Mouse (Mus musculus) lung, postnatal 36 days (tissue): ENCODE results near the gene Cryzl1.

Source experiments
- DNase-seq: peaks from one replicate; pipeline ENCODE4 v3.0.0; 2022; ENCODE audit warnings: mixed read lengths

Gene Cryzl1

GRCm38 (mm10) chr16:91738505-91738904 lies 9.7 kb upstream of the Cryzl1 start:
- DNase-seq = no peak

DNA sequence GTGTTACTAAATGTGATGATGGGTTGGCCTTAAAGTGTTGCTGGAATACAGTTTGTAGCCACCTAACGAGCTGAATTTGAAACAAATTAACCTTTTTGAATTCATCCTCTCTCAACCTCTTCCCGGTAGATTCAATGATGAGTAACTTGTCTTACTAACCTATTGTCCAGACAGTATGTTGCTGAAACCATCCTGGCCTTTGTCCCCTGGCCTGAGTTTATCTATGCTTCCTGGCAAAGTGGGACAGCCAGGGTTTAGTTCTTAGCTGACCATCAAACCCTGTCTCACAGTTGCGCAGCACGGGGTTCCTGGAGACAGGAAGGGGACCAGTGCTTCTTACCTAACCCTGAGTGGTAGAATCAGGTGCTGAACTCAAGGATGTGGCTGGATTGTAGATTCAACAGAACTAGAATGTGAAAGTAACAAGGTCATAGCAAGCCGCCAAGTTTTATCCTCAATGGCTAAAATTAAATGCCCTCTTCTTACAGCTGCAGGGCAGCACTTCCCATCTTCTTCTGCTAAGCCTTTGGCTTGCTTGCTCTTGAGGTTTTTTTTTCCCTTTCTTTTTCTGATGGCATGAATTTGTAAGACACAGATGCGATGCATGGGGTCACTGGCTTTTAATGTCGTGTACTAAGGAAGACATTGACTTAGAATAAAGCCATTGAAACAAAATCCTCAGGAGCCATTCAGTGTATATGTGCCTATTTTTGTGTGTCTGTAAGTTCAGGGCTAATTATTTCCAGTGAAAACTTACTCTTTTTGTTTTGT lies 7.5 kb upstream of the Cryzl1 start:
- DNase-seq = no peak

DNA sequence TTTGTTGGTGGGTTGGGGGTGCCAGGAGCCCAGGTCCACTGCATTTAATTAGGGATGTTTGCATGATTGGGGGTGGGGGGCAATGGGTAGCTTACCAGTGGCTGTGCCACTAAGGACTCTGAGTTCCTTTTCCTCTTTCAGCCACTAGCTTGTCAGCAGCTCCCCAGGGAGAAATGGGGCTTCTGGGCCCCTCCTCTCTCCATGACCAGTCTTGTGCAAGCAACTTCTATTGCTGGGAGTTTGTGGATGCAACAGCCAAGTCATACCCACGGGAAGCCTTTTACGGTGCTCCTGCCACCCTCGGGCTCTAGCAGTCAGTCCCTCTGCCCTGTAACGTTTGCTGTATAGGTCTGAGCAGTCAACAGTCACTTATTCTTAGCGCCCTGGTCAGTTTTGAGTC lies 6.0 kb upstream of the Cryzl1 start:
- peak; percentile 21 for DNase-seq

- no peak for DNase-seq
Measured at GRCm38 (mm10) chr16:91732816-91733215, 4.0 kb upstream of the Cryzl1 start.

DNA sequence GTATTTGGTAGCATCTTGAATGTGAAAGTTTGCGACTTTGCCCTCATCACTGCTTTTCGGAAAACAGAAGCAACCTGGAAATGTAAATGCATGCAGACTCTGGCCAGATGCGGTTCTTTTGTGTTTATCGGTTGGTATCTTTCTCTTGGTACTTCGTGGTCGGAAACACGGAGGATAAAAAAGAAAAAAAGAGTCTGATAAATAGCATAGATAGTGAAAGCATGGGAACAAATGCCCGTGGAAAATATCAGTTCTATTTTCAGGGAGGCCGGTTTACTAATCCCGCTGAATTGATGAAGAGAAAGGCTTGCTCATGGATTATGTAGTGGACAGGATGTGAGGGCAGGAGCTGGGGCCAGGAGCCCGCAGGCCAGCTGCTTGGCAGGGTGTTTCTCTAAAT lies 1.7 kb upstream of the Cryzl1 start:
- no peak for DNase-seq

DNA sequence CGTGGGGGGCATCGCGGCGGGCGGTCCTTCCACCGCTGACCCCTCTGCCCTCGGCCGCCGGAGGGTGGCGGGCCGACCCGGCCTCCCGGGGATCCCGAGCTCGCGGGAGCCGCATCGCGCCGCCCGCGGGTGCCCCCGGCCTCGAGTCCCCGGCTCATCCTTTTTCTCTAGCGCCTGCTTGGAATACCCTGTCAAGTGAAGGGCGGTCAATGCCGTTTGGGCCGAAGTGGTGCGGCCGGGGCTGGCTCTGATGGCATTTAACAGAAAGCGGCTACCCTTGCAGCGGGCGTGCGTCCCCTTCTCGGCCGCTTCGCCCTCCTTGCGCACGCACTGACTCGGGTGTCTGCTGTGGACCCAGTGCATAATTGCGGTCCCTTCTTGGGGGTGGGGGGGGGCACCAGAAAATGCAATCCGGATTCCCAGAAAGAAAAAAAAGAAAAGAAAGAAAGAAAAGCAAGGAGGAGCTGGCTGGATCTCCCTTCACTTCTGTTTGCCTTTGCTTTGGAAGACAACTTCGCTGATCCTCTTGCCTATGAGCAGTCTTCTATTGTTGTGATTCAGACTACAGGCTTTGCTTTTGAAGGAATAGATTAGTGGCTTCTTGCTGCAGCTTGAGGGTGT lies 1.2 kb upstream of the Cryzl1 start:
- peak; percentile 18 for DNase-seq

- peak; percentile 99 for DNase-seq
Measured at GRCm38 (mm10) chr16:91729066-91729482, 299 bp upstream of the Cryzl1 start, which contains the start of gene Itsn1. Itsn1 (plus strand) TSS chr16:91729281.

DNA sequence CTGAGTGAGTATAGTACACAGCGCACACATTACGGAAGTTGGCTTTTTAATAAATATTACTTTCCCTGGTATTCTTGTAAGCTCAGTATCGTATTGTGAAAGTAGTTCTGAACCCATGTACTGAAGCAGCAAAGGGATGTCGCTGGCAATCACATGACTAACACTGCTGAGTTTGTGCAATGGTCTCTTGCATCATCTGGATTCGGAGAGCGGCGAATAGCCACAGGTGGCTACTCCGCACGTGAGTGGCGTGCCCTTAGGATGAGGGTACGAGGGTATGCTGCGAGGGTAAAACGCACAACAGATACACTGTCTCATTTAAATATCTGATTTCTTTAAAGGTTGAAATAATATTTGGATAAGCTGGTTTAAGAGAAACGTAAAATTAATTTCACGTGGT lies 1.3 kb downstream of the Cryzl1 start:
- DNase-seq = peak; percentile 76

GRCm38 (mm10) chr16:91724247-91724646 lies 4.5 kb downstream of the Cryzl1 start:
- peak; percentile 83 for DNase-seq

- DNase-seq = no peak
Measured at GRCm38 (mm10) chr16:91717399-91717798, 11.4 kb downstream of the Cryzl1 start.

- DNase-seq = peak; percentile 38
Measured at GRCm38 (mm10) chr16:91716927-91717349, 11.8 kb downstream of the Cryzl1 start.

- no peak for DNase-seq
Measured at GRCm38 (mm10) chr16:91710241-91710640, 18.5 kb downstream of the Cryzl1 start.

DNA sequence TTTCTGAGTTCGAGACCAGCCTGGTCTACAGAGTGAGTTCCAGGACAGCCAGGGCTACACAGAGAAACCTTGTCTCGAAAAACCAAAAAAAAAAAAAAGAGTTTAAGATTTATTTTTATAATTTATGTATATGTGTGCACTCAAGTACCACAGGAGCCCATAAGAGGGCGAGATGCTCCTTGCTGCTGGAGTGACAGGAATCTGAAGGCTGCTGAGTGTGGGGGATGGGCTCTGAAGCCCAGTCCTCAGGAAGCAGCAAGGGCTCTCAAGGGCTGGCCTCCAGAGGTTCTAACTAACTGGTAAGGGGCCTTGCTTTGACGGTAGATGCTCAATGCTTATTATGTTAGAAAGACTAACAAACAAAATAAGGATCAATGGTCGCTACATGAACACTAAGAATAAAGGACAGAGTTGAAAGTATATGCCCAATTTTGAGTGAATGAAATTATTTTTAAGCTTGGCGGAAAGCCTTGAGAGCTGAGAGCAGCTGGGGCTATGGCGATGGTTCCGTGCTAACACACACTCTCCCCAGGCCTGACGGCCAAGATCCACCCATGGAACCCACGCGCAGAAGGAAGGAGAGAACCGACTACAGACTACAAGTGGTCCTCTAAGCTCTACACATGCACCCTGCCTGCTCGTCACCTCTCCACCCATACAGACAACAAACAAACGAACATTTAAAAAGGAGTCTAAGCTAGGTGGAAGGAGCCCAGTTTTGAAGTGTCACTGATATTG lies 24.0 kb downstream of the Cryzl1 start:
- no peak for DNase-seq

GRCm38 (mm10) chr16:91702771-91703188 lies 26.0 kb downstream of the Cryzl1 start:
- DNase-seq = no peak

DNA sequence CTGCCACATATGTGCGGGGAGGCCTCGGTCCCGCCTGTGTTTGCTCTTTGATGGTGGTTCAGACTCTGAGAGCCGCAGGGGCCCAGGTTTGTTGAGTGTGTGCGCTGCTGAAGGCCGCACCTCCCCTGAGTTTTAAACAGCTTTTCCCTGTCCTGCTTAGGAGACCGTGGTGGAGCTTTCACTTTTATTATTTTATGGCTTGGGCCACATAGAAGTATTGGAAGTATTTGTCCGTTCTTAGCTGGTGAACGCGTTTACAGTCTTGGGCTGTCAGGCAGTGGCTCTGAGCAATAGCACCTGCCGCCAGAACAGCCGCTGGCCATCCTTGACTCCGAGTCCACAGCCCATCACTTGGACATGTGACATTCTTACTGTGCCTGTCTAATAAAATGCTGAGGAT lies 26.9 kb downstream of the Cryzl1 start:
- DNase-seq = peak; percentile 42

GRCm38 (mm10) chr16:91698995-91699394 lies 29.8 kb downstream of the Cryzl1 start:
- no peak for DNase-seq

DNA sequence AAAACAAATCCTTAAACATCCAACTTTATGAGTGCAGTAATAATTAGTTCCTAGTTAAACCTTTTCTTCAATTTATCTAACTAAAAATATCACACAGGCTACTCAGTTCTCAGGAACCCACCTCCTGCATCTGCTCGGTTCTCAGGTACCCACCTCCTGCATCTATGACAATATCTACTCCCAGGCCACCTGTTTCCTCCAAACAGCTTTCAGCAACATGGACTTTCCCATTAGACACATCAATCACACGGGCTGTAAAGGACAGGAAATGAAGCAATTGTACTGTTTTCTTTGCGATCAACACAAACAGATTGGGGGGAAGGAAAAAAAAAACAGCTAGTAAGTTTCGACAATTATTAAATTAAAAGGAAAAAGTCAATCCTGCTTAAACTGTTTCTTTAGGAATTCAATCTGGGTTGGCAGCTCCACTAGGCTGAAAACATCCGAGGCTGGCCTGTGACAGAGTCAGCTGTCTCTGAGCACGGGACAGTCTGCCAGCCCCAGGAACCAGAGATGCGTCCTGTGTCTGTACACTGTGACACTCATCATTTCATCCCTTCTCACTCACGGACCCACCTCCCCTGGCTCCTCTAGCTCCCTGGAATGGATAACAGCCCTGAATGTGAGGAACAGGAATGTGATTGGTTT lies 33.5 kb downstream of the Cryzl1 start:
- no peak for DNase-seq

GRCm38 (mm10) chr16:91694455-91695084 lies 34.2 kb downstream of the Cryzl1 start:
- DNase-seq = peak; percentile 87

- DNase-seq = no peak
Measured at GRCm38 (mm10) chr16:91689791-91690190, 39.0 kb downstream of the Cryzl1 start.

DNA sequence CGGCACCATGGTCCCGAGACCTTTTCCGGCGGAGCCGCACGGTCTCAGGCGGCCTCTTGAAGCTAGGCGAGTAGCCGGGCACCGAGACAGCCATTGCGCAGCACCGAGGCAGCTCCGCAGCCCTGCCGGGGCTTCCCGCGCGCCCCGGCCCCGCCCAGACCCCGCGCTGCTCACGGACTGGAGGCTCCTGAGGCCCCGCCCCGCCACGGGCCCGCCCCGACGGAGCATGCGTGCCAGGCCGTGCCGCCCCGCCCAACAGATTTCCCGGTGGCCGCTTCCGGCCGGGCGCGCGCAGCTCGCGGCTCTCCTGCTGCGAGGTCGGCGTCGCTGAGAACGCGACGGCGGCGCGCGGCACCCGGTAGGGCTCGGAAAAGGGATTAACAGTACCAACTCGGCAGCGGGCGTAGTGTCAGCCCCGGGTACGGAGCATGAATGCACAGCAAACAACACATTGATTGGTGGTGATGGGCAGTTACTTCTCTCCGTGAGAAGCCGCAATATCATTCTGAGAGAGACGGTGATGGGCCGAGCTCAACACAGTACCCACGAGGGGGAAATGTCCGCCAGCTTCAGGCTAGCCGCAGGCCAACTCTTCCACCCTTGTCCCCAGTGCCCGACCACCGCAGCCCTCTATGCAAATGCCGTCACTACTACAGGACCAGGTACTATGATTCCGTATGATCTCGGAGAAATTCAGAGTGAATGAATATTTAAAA lies 40.0 kb downstream of the Cryzl1 start, which contains the start of gene Donson:
Gene Donson (minus strand): TSS at position 152 of the 716 bp plus-strand sequence.
- DNase-seq = peak; percentile 96

DNA sequence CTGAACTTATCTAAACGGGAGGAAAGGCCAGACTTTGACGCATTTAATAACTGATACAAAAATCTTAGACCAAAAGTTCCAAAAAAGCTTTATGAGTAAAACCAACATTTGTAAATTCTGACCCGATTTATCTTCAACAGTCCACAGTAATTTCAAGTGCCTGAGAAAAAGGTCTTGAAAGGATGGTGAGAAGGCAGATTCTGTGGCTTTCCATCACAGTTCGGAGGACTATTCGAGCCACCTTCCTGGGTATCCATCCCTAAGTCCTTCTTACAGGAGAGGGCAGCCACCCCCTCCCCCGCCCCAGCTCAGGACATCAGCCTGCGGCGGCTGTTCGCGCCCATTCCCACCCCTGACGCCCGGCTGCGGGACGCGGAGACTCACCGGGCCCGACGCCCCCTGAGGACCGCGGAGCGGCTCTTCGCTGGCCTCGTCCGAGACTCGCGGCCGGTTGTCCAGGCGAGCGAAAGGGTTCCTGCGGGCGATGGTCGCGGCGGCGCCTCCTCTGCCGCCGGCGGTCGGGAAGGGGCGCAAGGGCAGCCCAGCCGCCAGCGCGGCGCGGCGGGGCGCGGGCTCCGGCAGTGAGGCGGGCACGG lies 40.7 kb downstream of the Cryzl1 start:
- no peak for DNase-seq
